Mouse (Mus musculus): ENCODE data around the gene Ap1ar.

Ap1ar gene

DNA sequence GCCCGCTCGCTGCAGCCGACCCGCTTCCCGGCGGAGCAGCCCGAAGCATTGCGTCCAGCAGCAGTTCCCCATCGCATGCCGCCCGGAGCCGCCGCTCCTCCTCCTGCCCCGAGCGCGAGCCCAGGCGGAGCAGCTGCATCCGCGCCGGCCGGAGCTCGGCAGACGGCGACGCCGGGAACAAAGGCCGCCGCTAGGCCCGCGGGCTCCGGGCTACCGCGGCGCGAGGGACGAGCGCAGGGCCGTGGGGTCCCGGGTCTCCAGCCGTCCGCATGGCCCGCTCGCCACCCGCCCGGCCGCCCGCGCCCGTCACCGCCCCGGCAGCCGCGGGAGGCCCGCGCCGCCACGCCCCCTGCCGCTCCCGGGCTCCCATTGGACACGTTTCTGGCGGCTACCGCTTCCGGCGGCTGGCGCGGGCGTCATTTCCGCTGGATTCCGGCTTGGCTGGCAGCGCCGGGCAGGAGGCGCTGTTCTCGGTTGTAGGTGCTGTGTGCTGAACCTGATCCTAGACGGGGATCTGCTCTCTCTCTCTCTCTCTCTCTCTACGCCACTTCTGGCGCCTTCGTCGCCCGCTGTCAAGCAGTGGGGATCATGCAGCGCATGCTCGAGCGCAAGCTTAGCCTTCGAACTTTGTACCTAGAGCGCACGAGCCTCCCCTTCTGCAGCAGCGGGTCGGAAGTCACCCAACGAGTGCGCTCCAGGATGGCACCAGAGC is at the start of gene Ap1ar:
Gene Ap1ar, minus strand, starts transcription at position 370 of the 712 bp plus-strand sequence.
- peak; percentile 92 to 93 for DNase-seq (ENCODE audit: low spot score in 2 of 2)

DNA sequence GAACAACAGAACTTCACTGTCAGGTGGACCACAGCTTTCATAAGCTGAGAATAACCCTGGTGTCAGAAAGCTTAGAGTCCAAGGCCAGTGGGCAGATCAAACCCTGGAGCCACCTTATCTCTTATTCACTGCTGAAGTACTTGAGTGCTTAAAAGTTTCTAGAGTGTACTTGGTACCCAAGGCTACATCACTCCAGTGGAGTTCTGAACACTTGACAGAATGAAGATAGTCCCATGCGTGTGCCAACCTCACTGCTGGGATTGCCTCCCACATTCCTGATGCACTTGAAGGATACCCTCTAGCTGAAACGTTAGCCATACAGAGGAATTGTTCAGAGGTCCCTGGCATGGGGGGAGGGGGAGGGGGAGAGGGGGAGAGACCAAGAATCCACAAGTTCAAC is 44.4 kb upstream of the Ap1ar start:
- no peak for DNase-seq (ENCODE audit: low spot score in 2 of 2)

GRCm38 (mm10) chr3:127879968-127880367 is 42.6 kb upstream of the Ap1ar start:
- no peak for DNase-seq (ENCODE audit: low spot score in 2 of 2)

DNA sequence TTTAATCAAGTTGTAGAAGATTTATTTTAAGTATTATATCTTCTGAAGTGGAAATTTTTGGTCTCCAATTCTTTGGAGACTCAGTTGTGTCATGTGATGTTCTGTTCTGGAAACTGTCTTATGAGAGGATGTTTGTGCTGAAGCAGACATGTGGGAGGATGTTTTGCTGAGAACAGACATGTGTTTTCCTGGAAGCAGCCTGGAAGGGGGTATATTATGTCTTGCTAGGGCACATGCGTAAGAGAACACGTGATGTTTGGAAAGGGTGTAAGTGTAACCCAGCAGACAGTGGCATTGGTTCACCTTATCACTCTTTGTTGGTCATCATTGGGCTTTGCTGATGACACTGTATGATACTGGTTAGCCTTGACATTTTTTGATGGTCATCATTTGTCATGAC is 38.2 kb upstream of the Ap1ar start:
- no peak for DNase-seq (ENCODE audit: low spot score in 2 of 2)

DNA sequence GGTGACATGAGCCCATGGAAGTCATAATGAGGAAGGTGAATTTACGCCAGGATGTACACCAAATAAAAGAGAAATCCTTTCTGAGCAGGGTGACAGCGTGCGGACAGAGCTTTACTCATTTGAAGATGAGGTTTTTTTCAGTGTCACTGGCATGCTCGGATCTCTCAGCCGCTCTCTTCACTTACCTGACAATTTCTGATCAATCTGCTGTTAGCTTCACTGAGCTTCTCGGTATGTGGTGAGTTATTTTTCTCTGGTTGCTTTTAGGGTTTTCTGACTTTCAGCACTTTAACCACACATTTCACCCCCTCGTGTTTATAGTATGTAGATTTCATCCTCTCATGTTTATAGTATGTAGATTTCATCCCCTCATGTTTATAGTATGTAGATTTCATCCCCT is 37.7 kb upstream of the Ap1ar start:
- no peak for DNase-seq (ENCODE audit: low spot score in 2 of 2)

- no peak for DNase-seq (ENCODE audit: low spot score in 2 of 2)
Measured at GRCm38 (mm10) chr3:127874254-127874883, 37.0 kb upstream of the Ap1ar start.

DNA sequence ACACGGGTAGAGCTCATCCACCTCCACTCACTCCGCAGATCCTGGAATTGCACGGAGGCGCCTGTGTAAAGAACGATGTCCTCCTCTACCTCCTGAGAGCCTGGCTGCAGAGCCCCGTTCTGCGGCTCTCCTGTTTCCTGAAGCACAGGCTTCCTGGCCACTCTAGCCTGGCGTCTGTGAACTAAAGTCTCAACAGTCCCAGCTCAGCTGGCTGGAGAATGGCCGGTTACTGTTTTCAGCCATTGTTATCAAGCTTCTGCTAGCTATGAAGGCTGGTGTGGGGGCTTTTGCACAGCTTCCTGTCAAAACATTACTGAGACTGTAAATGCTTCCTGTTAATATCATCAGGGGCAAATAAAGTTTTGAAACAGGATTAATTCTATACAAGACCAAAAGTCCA is 34.3 kb upstream of the Ap1ar start:
- no peak for DNase-seq (ENCODE audit: low spot score in 2 of 2)

DNA sequence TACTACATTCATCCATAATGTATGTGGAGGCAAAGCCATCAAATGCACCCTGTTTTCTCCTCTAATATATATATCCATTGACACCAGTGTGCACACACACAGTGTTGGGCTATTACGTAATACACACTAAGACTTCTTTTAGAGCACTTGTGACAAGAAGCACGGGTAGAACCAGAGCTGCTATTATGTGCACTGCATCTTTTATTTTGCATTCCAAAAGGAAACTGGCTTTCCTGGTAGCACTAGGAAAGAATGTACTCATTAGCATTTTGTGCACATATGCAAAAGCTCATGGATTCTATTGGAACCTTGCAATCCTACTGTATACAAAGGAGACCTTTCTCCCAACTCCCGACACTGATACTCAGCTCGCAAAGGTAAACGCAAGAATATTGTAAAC is 31.6 kb upstream of the Ap1ar start:
- DNase-seq (ENCODE audit: low spot score in 2 of 2), result no peak

GRCm38 (mm10) chr3:127868046-127868758 is 30.9 kb upstream of the Ap1ar start:
- DNase-seq (ENCODE audit: low spot score in 2 of 2), result no peak

GRCm38 (mm10) chr3:127864242-127864641 is 26.9 kb upstream of the Ap1ar start:
- no peak for DNase-seq (ENCODE audit: low spot score in 2 of 2)

DNA sequence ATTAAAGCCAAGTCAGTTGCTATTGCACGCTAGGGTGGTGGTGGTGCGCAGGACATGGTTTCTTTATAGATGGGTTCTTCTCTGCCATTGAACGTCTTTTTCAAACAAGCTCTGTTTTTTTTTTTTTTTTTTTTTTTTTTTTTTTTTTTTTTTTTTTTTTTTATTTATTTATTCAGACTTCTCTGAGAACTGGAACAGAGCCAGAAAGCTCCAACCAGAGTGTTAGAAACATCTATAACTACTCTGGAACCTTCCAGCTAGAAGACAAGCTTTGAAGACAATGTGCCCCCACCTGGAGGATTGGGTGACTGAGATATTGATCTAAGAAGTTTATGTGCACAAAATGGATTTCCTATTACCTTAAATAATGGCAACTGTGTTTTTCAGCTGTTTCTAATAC is 26.2 kb upstream of the Ap1ar start:
- no peak for DNase-seq (ENCODE audit: low spot score in 2 of 2)

DNA sequence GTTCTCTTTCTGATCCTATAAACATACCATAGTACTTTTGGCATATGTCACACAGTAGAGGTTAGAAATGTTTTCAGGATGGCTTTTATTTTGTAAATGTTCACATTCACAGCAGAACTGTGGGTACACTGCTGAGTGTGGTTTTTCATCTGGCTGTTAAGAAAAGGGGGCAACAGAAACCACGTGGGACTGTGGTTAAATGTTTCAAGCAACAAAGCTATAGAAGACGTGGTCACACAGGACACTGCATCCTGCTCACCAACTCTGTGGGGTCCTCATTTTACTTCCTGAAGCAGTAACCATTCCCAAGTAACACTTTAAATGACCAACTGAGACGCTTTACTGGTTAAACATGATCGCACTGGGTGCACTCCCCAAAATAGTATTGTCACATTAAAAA is 25.2 kb upstream of the Ap1ar start:
- DNase-seq (ENCODE audit: low spot score in 2 of 2), result no peak

DNA sequence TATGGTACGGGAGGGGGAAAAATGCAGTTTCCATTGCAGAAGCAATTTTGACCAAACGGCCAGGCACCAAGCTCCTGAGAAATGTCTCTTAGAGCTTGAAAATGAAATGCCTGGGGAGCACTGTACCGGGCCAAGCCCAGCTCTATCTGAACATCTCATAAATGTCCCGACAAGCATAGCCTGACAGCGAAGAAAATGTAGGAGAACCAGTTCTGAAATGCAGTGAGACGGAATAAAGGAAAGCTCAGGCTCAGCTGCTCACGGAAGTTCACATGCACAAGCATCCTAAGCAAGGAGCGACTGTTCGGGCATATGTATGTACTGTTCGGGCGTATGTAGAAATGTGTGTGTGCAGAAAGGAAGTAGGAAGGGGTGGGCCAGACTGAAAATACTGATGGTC is 24.0 kb upstream of the Ap1ar start:
- no peak for DNase-seq (ENCODE audit: low spot score in 2 of 2)

DNA sequence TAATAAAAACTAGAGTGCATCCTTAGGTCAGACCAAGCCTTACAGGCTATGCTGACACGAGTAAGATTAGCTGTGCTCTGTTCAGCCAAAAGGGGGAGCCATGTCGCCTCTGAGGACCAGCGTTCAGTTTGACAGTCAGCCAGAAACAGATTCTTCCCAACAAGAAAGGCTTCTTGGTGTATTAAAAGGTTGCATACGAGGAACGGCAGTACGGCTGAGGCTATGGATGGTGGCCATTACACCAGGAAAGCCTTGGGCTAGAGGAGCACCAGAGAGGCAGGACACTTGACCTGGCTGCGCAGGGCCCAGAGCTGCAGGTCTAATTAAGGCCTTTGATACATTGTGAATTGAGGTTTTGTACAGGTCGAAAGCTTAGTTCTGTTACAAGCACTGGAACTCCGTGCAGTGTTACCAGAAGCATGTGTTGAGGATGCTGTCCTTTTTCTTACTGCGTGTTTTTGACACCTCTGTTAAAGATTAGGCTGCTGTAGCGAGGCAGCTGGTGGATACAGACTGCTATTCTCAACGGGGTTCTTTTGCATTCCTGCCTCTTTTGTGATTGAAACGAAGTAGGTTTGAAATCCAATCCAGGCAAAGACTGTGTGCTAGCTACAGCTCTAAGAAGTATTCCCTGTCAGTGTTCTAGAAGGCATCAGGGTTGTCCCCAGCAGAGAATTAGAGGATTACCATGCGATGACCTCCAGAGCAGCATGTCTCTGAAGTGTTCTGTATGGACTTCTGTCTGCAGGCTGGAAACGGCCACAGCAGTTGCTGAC is 16.3 kb upstream of the Ap1ar start:
- DNase-seq (ENCODE audit: low spot score in 2 of 2), result peak; percentile 33 to 37

DNA sequence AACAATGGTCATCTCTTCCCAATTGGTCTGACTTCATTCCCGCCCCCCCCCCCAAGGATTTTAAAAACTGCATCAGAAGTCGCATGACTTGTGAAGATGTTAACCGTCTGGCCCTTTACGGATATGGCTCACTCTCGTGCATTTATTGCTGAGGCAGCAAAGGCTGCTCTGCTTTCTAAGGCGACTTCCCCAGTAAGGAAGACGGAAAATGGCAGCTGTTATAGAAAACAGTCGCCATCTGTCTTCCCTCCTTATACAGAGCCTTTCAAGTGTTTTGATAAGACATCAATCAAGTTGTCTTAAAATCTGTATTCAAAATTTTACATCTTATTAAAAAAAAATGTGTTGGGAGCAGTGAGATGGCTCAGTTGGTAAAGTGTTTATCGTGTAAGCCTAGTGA is 15.4 kb upstream of the Ap1ar start:
- no peak for DNase-seq (ENCODE audit: low spot score in 2 of 2)

- no peak for DNase-seq (ENCODE audit: low spot score in 2 of 2)
Measured at GRCm38 (mm10) chr3:127850776-127851646, 13.7 kb upstream of the Ap1ar start.

DNA sequence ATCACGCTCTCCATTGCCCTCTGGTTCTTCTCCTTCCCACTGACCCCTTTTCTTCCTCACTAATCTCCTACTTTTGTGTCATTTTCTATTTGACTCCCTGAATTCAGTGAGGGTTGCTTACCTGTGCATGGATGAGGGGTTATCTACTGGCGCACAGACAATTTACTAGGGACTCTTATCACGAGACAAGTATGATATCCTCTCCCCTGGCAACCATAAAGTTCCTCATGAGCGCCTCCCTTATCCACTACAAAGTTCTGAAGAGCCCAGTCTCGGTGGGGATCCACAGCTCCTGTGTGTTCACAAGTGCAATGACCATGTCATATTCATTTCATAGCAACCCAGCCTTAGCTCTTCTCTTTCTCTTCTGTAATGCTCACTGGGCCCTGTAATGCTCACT is 12.6 kb upstream of the Ap1ar start:
- DNase-seq (ENCODE audit: low spot score in 2 of 2), result no peak

- no peak for DNase-seq (ENCODE audit: low spot score in 2 of 2)
Measured at GRCm38 (mm10) chr3:127848088-127848808, 10.9 kb upstream of the Ap1ar start.

DNA sequence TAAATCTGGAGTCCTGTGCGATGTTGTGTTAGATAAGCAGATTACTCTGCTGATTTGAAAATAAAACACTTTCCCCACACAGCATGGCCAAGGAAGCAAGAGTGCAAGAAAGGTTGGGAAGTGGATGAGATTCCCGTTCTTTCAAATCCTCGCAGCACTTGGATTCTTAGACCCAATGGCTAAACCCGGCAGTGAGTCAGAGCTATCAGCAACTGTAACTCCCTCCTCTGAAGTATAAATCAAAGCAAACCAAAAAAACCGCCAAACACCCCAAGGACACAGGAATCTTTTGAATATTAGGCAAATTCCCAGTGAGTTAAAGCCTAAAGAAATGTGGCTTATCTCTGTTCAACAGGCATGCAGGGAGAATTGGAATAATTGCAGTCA is 6.6 kb upstream of the Ap1ar start:
- no peak for DNase-seq (ENCODE audit: low spot score in 2 of 2)

- no peak for DNase-seq (ENCODE audit: low spot score in 2 of 2)
Measured at GRCm38 (mm10) chr3:127843324-127843940, 6.1 kb upstream of the Ap1ar start.

Measured in frontal cortex, postnatal 25 days (tissue).